Mouse (Mus musculus) midbrain, embryonic 16.5 days (tissue): ENCODE data around the gene Pard3b. TPM values are rescaled to one million over a fixed set of nuclear protein-coding genes. Genes with fewer than 3 reads are reported as not detected.

Source experiments
- ATAC-seq: fragments of 200-750 bp; cut with Nextera tagmentation; 2 replicates; pipeline ENCODE4 v1.8.0; 2017; ENCODE audit warnings: moderate TSS enrichment
- H3K27ac ChIP-seq: fragments of 300-500 bp; sonication (generic); 2 replicates; pipeline ENCODE4 v1.5.1; 2014; ENCODE audit warnings: mild to moderate bottlenecking, low read length, mixed read lengths
- H3K27me3 ChIP-seq: fragments of 300-500 bp; sonication (generic); 2 replicates; pipeline ENCODE4 v1.6.1; 2014; ENCODE audit warnings: low read depth, low read length, mixed read lengths; ENCODE audit not compliant: control insufficient read depth, insufficient read depth
- H3K36me3 ChIP-seq: fragments of 300-500 bp; sonication (generic); 2 replicates; pipeline ENCODE4 v1.6.1; 2014; ENCODE audit warnings: mild to moderate bottlenecking, low read length, moderate library complexity, mixed read lengths; ENCODE audit not compliant: control insufficient read depth, insufficient read depth
- H3K4me1 ChIP-seq: fragments of 300-500 bp; sonication (generic); 2 replicates; pipeline ENCODE4 v1.6.1; 2014; ENCODE audit warnings: mild to moderate bottlenecking, low read length, mixed read lengths; ENCODE audit not compliant: control insufficient read depth, insufficient read depth
- H3K4me2 ChIP-seq: fragments of 300-500 bp; sonication (generic); 2 replicates; pipeline ENCODE4 v1.6.1; 2014; ENCODE audit warnings: mild to moderate bottlenecking, low read length, mixed read lengths
- H3K4me3 ChIP-seq: fragments of 300-500 bp; sonication (generic); 2 replicates; pipeline ENCODE4 v1.5.1; 2014; ENCODE audit warnings: low read depth, mild to moderate bottlenecking, low read length, moderate library complexity, mixed read lengths
- H3K9ac ChIP-seq: fragments of 300-500 bp; sonication (generic); 2 replicates; pipeline ENCODE4 v1.6.1; 2014; ENCODE audit warnings: low read depth, low read length, mixed read lengths
- H3K9me3 ChIP-seq: fragments of 300-500 bp; sonication (generic); replicated peaks from 2 replicates; pipeline ENCODE4 v1.6.1; 2014; ENCODE audit warnings: mild to moderate bottlenecking, low read length, mixed read lengths; ENCODE audit not compliant: control insufficient read depth, poor library complexity, severe bottlenecking
- WGBS: fragments of 180-500 bp; shearing (Covaris S2); extraction: QIAGEN DNeasy Blood & Tissue Kit; methylation state at CpG from one replicate; pipeline ENCODE4 v1.1.7; 2014; 5-methylcytosine and 5-hydroxymethylcytosine counted together
- polyA plus RNA-seq: library from polyadenylated mRNA; unstranded; fragments of >200 nt; fragmentation: Nextera tagmentation; extraction: Ambion mirVana; gene quantifications from 2 replicates; pipeline ENCODE4 v1.2.1, GENCODE M21; 2015

Gene Pard3b
- polyA plus RNA-seq, result 6.3 and 7.2 TPM in 2 replicates

DNA sequence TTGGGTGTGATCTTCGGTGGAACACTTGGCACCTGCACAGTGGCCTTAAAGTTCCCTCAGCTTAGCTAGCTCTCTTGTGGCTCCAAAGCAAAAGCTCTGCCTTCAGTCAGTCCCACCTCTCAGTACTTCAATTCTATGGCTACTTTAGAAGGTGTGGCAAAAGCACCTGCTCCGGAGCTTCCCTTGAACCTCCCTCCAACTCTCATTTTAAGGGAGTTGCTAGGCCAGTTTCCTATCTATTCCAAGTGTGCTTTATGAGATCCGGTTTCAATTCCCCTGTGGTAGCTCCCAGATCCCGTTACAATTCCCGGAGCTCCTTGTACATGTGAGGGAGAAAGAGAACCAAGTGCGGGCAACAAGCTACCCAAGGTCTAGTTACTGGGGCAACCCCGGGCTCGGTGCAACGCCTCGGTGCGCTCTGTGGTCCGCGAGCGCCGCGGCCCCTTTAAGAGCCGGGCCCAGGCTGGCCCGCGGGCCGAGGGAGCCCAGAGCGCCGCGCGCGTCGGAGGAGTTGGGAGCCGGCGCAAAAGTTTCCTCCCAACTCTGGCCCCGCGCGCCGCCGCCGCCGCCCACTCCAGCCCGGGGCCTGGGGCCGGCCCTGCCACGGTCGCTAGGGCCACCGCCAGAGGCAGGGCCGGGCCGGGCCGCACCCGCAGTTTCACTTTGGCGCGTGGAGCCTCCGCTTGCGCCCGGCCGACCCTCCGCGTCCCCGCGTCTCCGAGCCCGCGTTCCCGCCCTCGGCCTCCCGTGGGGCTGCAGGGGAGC, at the start of gene Pard3b:
Pard3b (plus strand) TSS at position 478 of the 765 bp plus-strand sequence.
- Histone ChIP-seq H3K4me1 (no peaks in the 10 kb centered on the region), H3K36me3 (no peaks in the 10 kb centered on the region), H3K4me3 (peak within 1 kb of the TSS; percentile 87), H3K9ac (peak within 1 kb of the TSS; percentile 79), H3K27me3 (no peaks in the 10 kb centered on the region; the same call in 1 of the 2 replicates), H3K9me3 (no peaks in the 10 kb centered on the region), H3K4me2 (peak within 1 kb of the TSS; percentile 99), H3K27ac (no peak within 1 kb of the TSS)
- 1% methylated on average over 54 of the region's 60 CpGs for WGBS
- peak; percentile 91 for ATAC-seq

DNA sequence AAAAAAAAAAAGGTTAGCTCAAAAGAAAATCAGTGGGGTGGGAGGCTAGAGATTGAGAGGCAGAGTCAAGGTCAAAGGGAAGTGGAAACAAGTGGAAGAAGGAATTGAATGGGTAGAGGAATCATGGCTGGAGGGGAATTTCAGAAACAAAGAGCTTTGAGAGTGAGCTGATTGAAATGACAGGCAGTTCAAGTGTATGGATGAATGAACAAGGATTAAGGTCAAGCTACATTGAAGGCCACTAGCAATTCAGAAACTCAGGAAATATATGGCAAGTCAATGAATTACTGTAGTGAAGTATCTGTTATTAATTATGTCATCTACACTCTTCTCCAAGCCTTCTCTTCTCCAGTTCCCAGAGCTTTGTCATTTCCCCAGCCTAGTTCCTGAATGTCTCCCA, 22.4 kb upstream of the Pard3b start:
- no peak for ATAC-seq
- no peaks in the 10 kb centered on the region for H3K4me1 ChIP-seq
- no peak overlapping the region for H3K27ac ChIP-seq
- no peak overlapping the region for H3K4me2 ChIP-seq
- no peaks in the 10 kb centered on the region for H3K27me3 ChIP-seq
- H3K4me3 ChIP-seq, result no peak overlapping the region
- no peaks in the 10 kb centered on the region for H3K9me3 ChIP-seq
- H3K9ac ChIP-seq, result no peak overlapping the region
- H3K36me3 ChIP-seq, result no peaks in the 10 kb centered on the region

DNA sequence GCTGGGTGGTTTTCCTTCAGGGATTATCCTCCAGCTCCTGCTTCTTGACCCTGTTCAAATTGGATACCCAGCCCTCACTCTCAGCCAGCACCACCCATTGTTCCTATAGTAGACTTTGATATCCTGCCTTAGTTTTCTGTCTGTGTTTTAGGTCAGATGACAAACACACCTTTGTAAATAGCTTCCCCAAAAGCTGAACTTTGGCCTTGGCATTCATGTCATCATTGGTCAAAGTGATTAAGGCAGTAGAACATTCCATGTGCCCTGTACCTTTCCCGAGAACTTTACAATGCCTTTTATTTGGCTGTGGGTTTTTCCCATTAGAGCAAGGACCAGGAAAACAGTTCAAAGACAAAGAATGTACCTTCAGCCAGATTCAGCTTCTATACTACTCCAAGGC, 18.0 kb upstream of the Pard3b start:
- Histone ChIP-seq H3K4me2 (no peak overlapping the region), H3K9me3 (no peaks in the 10 kb centered on the region), H3K4me3 (no peak overlapping the region), H3K4me1 (no peaks in the 10 kb centered on the region), H3K9ac (no peak overlapping the region), H3K27ac (no peak overlapping the region), H3K27me3 (no peaks in the 10 kb centered on the region), H3K36me3 (no peaks in the 10 kb centered on the region)
- no peak for ATAC-seq
- 55% methylated on average over 1 of the region's 1 CpGs for WGBS

GRCm38 (mm10) chr1:61629857-61630256, 8.8 kb upstream of the Pard3b start:
- Histone ChIP-seq H3K36me3 (no peaks in the 10 kb centered on the region), H3K27me3 (no peaks in the 10 kb centered on the region), H3K4me3 (no peak overlapping the region), H3K9me3 (no peaks in the 10 kb centered on the region), H3K4me1 (no peaks in the 10 kb centered on the region), H3K27ac (no peak overlapping the region), H3K9ac (no peak overlapping the region), H3K4me2 (no peak overlapping the region)
- no peak for ATAC-seq
- WGBS, result 89% methylated on average over 2 of the region's 2 CpGs

GRCm38 (mm10) chr1:61639114-61640093, 780 bp downstream of the Pard3b start:
- H3K27ac ChIP-seq, result no peak overlapping the region

GRCm38 (mm10) chr1:61641880-61642279, 3.3 kb downstream of the Pard3b start:
- no peak overlapping the region for H3K27ac ChIP-seq
- H3K27me3 ChIP-seq, result no peaks in the 10 kb centered on the region; the same call in 1 of the 2 replicates
- no peak overlapping the region for H3K9ac ChIP-seq
- WGBS, result 81% methylated on average over 4 of the region's 4 CpGs
- H3K9me3 ChIP-seq, result no peaks in the 10 kb centered on the region
- no peak for ATAC-seq
- H3K4me2 ChIP-seq, result no peak overlapping the region
- H3K36me3 ChIP-seq, result no peaks in the 10 kb centered on the region
- H3K4me1 ChIP-seq, result no peaks in the 10 kb centered on the region
- H3K4me3 ChIP-seq, result no peak overlapping the region

More at GRCm38 (mm10) chr1:61639114-61640093, 780 bp downstream of the Pard3b start:
- peak overlapping the region; percentile 99 for H3K4me2 ChIP-seq
- no peaks in the 10 kb centered on the region for H3K9me3 ChIP-seq
- H3K27me3 ChIP-seq, result no peaks in the 10 kb centered on the region; the same call in 1 of the 2 replicates
- 4% methylated on average over 36 of the region's 40 CpGs for WGBS
- no peaks in the 10 kb centered on the region for H3K36me3 ChIP-seq
- H3K4me3 ChIP-seq, result peak overlapping the region; percentile 87
- peak; percentile 70 for ATAC-seq
- H3K4me1 ChIP-seq, result no peaks in the 10 kb centered on the region
- H3K9ac ChIP-seq, result peak overlapping the region; percentile 79

GRCm38 (mm10) chr1:61645062-61645461, 6.4 kb downstream of the Pard3b start:
- Histone ChIP-seq H3K27ac (no peak overlapping the region), H3K4me2 (no peak overlapping the region), H3K27me3 (no peaks in the 10 kb centered on the region), H3K9me3 (no peaks in the 10 kb centered on the region), H3K9ac (no peak overlapping the region), H3K4me1 (no peaks in the 10 kb centered on the region), H3K36me3 (no peaks in the 10 kb centered on the region), H3K4me3 (no peak overlapping the region)
- 82% methylated on average over 3 of the region's 3 CpGs for WGBS
- no peak for ATAC-seq

GRCm38 (mm10) chr1:61649964-61650363, 11.3 kb downstream of the Pard3b start:
- no peaks in the 10 kb centered on the region for H3K9me3 ChIP-seq
- ATAC-seq, result no peak

More at GRCm38 (mm10) chr1:61649964-61650363, 11.3 kb downstream of the Pard3b start:
- H3K4me2 ChIP-seq, result no peak overlapping the region
- H3K27me3 ChIP-seq, result no peaks in the 10 kb centered on the region
- no peaks in the 10 kb centered on the region for H3K36me3 ChIP-seq
- H3K9ac ChIP-seq, result no peak overlapping the region
- H3K4me1 ChIP-seq, result no peaks in the 10 kb centered on the region
- no peak overlapping the region for H3K27ac ChIP-seq
- H3K4me3 ChIP-seq, result no peak overlapping the region
